Mouse (Mus musculus) CH12.LX (cell line): ENCODE measurements around the gene Hk1.

Source experiments
- CHD1 ChIP-seq: IDR thresholded peaks from 2 replicates; pipeline ENCODE4 v1.6.1; 2012; ENCODE audit warnings: low read depth, low read length, improper control_type of control experiment, inconsistent platforms
- POLR2A ChIP-seq: IDR thresholded peaks from 2 replicates; pipeline ENCODE4 v1.6.1; 2011; ENCODE audit warnings: low read depth, mild to moderate bottlenecking, improper control_type of control experiment, low read length
- SMC3 ChIP-seq: IDR thresholded peaks from 2 replicates; pipeline ENCODE4 v1.6.1; 2011; ENCODE audit warnings: low read depth, low read length, improper control_type of control experiment
- TCF12 ChIP-seq: IDR thresholded peaks from 2 replicates; pipeline ENCODE4 v1.6.1; 2014; ENCODE audit warnings: low read depth, mild to moderate bottlenecking, inconsistent platforms, low read length, improper control_type of control experiment

- TF ChIP-seq SMC3 (no peak), TCF12 (no peak), POLR2A (no peak), CHD1 (no peak)
Measured at GRCm38 (mm10) chr10:62404901-62405300, 25.2 kb upstream of the Hk1 start.
